Mouse (Mus musculus) stomach, postnatal 0 days (tissue): ENCODE results near the gene Ppp2r2d.

Source experiments
- CTCF ChIP-seq: IDR thresholded peaks from 2 replicates; pipeline ENCODE4 v1.5.1; 2016; ENCODE audit warnings: antibody characterized with exemption, low read depth, mild to moderate bottlenecking, moderate library complexity
- EP300 ChIP-seq: optimal IDR thresholded peaks from 2 replicates; pipeline ENCODE3; 2016; ENCODE audit warnings: antibody characterized with exemption

DNA sequence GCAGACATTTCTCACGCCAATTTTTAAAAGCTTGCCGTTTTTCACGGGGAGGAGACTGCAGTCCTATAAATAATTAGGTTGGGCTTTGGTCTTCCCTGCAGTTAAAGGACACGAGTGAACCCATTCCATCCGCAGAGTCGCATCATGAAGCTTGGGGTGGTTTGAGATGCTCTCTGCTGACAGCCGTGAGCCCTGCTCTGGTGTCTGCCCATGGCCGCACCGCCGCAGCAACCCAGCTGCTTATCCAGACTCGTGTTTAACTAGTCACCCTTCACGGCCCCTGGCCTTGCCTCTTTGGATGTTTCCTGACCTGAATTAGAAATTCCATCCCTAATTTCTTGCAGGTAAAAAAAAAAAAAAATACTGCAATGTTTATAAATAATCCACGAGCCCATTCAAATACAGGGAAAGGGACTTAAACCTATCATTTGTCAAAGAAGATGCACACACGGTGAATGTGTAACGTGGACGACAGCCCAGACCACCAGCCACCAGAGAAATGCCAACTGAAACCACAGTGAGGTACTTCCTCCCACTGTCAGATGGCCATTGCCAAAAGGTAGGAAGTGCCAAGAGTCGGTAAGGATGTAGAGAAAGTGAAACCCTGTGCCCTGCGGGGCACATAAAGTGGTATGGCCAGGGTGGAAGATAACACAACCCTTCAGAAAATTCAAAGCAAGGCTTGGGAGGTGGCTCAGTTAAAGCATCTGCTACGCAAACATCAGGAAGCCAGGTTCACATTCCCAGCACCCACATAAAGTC lies 20.7 kb upstream of the Ppp2r2d start:
- TF ChIP-seq CTCF (no peak), EP300 (no peak)
